Mouse (Mus musculus): ENCODE data around the gene Fam111a. TPM values are rescaled to one million over a fixed set of nuclear protein-coding genes. Genes with fewer than 3 reads are reported as not detected.

Gene Fam111a
- polyA plus RNA-seq, 1 experiment, result 17.4 TPM

DNA sequence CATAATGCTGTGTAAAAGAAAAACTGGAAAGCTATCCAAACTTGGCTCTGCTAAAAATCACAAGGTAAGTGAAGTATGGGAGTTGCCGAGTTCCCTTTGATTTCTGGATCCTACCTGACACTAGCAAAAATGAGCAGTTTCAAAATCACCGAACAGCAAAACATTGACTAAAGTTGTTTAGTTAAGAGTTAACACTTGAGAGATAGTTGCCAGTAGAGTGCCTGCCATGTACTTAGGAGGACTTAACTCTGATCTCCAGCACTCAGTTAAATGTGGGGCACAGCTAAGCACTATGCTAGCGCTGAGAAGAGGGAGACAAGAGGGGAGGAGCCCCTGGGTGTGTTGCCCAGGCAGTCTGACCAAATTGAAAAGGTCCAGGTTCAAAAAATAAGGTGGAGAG, 53.1 kb downstream of the Fam111a start:
- no peak overlapping the region for H3ac ChIP-seq (ENCODE audit: control insufficient read depth, insufficient read length, low read depth)
- H3K27me3 ChIP-seq (ENCODE audit: control insufficient read depth, insufficient read depth, insufficient read length), result no peaks in the 10 kb centered on the region
- H3K4me3 ChIP-seq (ENCODE audit: insufficient read depth, poor library complexity, severe bottlenecking), result no peak overlapping the region
- H3K79me2 ChIP-seq (ENCODE audit: control insufficient read depth, insufficient read depth), result no peaks in the 10 kb centered on the region
- no peaks in the 10 kb centered on the region for H3K36me3 ChIP-seq (ENCODE audit: control insufficient read depth, insufficient read depth)
- H3K79me3 ChIP-seq (ENCODE audit: low read depth), result no peaks in the 10 kb centered on the region
- TF ChIP-seq USF1 (IDR thresholded peaks at IDR 0.05; ENCODE audit: low read depth) (no peak), FOSL1 (IDR thresholded peaks at IDR 0.05; ENCODE audit: insufficient read depth, low read length, poor library complexity, severe bottlenecking) (no peak), MAX (IDR thresholded peaks at IDR 0.05) (no peak), CEBPB (IDR thresholded peaks at IDR 0.05; ENCODE audit: low read depth) (no peak), MYOD1 (IDR thresholded peaks at IDR 0.05; ENCODE audit: control insufficient read depth, insufficient read length, low read depth) (no peak), MYOG (IDR thresholded peaks at IDR 0.05; ENCODE audit: control insufficient read depth, extremely low read depth, insufficient read length) (no peak), CTCF (IDR thresholded peaks at IDR 0.05; ENCODE audit: control insufficient read depth, insufficient read depth, insufficient read length) (no peak)

DNA sequence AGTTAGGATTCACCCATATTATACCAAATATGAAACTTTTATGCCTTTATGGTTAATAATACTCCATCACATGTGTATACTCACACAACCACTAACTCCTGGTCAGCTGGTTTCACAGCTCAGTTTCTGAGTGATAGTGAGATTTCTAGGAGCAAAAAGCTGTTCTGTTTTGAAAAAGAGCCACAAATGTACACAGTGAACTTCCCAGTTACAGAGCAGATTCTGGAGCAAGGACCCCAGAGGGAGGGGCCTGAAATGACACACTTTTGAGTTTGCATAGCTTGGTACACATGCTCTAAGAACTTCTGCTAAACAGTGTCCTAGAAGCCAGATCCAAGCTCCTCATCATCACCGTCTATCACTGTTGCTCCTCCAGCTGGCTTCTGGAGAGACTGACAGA, 54.1 kb downstream of the Fam111a start, which contains the start of gene Gm4952:
Gene Gm4952, plus strand, starts transcription at position 301 of the 400 bp plus-strand sequence.
- no peak within 1 kb of the TSS for H3ac ChIP-seq (ENCODE audit: control insufficient read depth, insufficient read length, low read depth)
- no peaks in the 10 kb centered on the region for H3K36me3 ChIP-seq (ENCODE audit: control insufficient read depth, insufficient read depth)
- TF ChIP-seq MYOD1 (IDR thresholded peaks at IDR 0.05; ENCODE audit: control insufficient read depth, insufficient read length, low read depth), result no peak
- no peak for TF ChIP-seq FOSL1 (IDR thresholded peaks at IDR 0.05; ENCODE audit: insufficient read depth, low read length, poor library complexity, severe bottlenecking)
- no peak for TF ChIP-seq MYOG (IDR thresholded peaks at IDR 0.05; ENCODE audit: control insufficient read depth, extremely low read depth, insufficient read length)
- no peak for TF ChIP-seq USF1 (IDR thresholded peaks at IDR 0.05; ENCODE audit: low read depth)
- no peaks in the 10 kb centered on the region for H3K79me3 ChIP-seq (ENCODE audit: low read depth)
- no peaks in the 10 kb centered on the region for H3K79me2 ChIP-seq (ENCODE audit: control insufficient read depth, insufficient read depth)
- H3K27me3 ChIP-seq (ENCODE audit: control insufficient read depth, insufficient read depth, insufficient read length), result no peaks in the 10 kb centered on the region
- no peak within 1 kb of the TSS for H3K4me3 ChIP-seq (ENCODE audit: insufficient read depth, poor library complexity, severe bottlenecking)

GRCm38 (mm10) chr19:12600684-12601480, 55.3 kb downstream of the Fam111a start:
- Histone ChIP-seq H3K36me3 (ENCODE audit: control insufficient read depth, insufficient read depth) (no peaks in the 10 kb centered on the region), H3K4me3 (ENCODE audit: insufficient read depth, poor library complexity, severe bottlenecking) (no peak overlapping the region), H3ac (ENCODE audit: control insufficient read depth, insufficient read length, low read depth) (no peak overlapping the region), H3K79me3 (ENCODE audit: low read depth) (no peaks in the 10 kb centered on the region), H3K79me2 (ENCODE audit: control insufficient read depth, insufficient read depth) (no peaks in the 10 kb centered on the region), H3K27me3 (ENCODE audit: control insufficient read depth, insufficient read depth, insufficient read length) (no peaks in the 10 kb centered on the region)
- TF ChIP-seq CEBPB (IDR thresholded peaks at IDR 0.05; ENCODE audit: low read depth) (no peak), MYOD1 (IDR thresholded peaks at IDR 0.05; ENCODE audit: control insufficient read depth, insufficient read length, low read depth) (no peak), FOSL1 (IDR thresholded peaks at IDR 0.05; ENCODE audit: insufficient read depth, low read length, poor library complexity, severe bottlenecking) (no peak), MYOG (IDR thresholded peaks at IDR 0.05; ENCODE audit: control insufficient read depth, extremely low read depth, insufficient read length) (no peak), USF1 (IDR thresholded peaks at IDR 0.05; ENCODE audit: low read depth) (no peak), CTCF (IDR thresholded peaks at IDR 0.05; ENCODE audit: control insufficient read depth, insufficient read depth, insufficient read length) (no peak), MAX (IDR thresholded peaks at IDR 0.05) (no peak)

- Histone ChIP-seq H3K4me3 (ENCODE audit: insufficient read depth, poor library complexity, severe bottlenecking) (no peak overlapping the region), H3K36me3 (ENCODE audit: control insufficient read depth, insufficient read depth) (no peaks in the 10 kb centered on the region), H3ac (ENCODE audit: control insufficient read depth, insufficient read length, low read depth) (no peak overlapping the region), H3K79me3 (ENCODE audit: low read depth) (no peaks in the 10 kb centered on the region), H3K27me3 (ENCODE audit: control insufficient read depth, insufficient read depth, insufficient read length) (no peaks in the 10 kb centered on the region), H3K79me2 (ENCODE audit: control insufficient read depth, insufficient read depth) (no peaks in the 10 kb centered on the region)
- no peak for TF ChIP-seq CEBPB (IDR thresholded peaks at IDR 0.05; ENCODE audit: low read depth)
- TF ChIP-seq CTCF (IDR thresholded peaks at IDR 0.05; ENCODE audit: control insufficient read depth, insufficient read depth, insufficient read length), result no peak
- no peak for TF ChIP-seq MAX (IDR thresholded peaks at IDR 0.05)
- TF ChIP-seq MYOG (IDR thresholded peaks at IDR 0.05; ENCODE audit: control insufficient read depth, extremely low read depth, insufficient read length), result no peak
- TF ChIP-seq MYOD1 (IDR thresholded peaks at IDR 0.05; ENCODE audit: control insufficient read depth, insufficient read length, low read depth), result no peak
- TF ChIP-seq FOSL1 (IDR thresholded peaks at IDR 0.05; ENCODE audit: insufficient read depth, low read length, poor library complexity, severe bottlenecking), result no peak
- TF ChIP-seq USF1 (IDR thresholded peaks at IDR 0.05; ENCODE audit: low read depth), result no peak
Observed at GRCm38 (mm10) chr19:12608336-12608735, 62.8 kb downstream of the Fam111a start.

GRCm38 (mm10) chr19:12613646-12614045, 68.1 kb downstream of the Fam111a start:
- no peaks in the 10 kb centered on the region for H3K79me3 ChIP-seq (ENCODE audit: low read depth)
- no peak overlapping the region for H3K4me3 ChIP-seq (ENCODE audit: insufficient read depth, poor library complexity, severe bottlenecking)
- TF ChIP-seq MAX (IDR thresholded peaks at IDR 0.05), result no peak
- no peak for TF ChIP-seq USF1 (IDR thresholded peaks at IDR 0.05; ENCODE audit: low read depth)
- TF ChIP-seq MYOD1 (IDR thresholded peaks at IDR 0.05; ENCODE audit: control insufficient read depth, insufficient read length, low read depth), result no peak
- TF ChIP-seq CEBPB (IDR thresholded peaks at IDR 0.05; ENCODE audit: low read depth), result no peak
- no peak for TF ChIP-seq FOSL1 (IDR thresholded peaks at IDR 0.05; ENCODE audit: insufficient read depth, low read length, poor library complexity, severe bottlenecking)
- no peak for TF ChIP-seq CTCF (IDR thresholded peaks at IDR 0.05; ENCODE audit: control insufficient read depth, insufficient read depth, insufficient read length)
- TF ChIP-seq MYOG (IDR thresholded peaks at IDR 0.05; ENCODE audit: control insufficient read depth, extremely low read depth, insufficient read length), result no peak
- H3ac ChIP-seq (ENCODE audit: control insufficient read depth, insufficient read length, low read depth), result no peak overlapping the region
- no peaks in the 10 kb centered on the region for H3K27me3 ChIP-seq (ENCODE audit: control insufficient read depth, insufficient read depth, insufficient read length)
- H3K36me3 ChIP-seq (ENCODE audit: control insufficient read depth, insufficient read depth), result no peaks in the 10 kb centered on the region
- no peaks in the 10 kb centered on the region for H3K79me2 ChIP-seq (ENCODE audit: control insufficient read depth, insufficient read depth)

Measured in C2C12 (cell line).